Mouse (Mus musculus): ENCODE data around the gene Sowahb. TPM values are rescaled to one million over a fixed set of nuclear protein-coding genes. Genes with fewer than 3 reads are reported as not detected.
"Not testable (repeated sequence)": the region's sequence is repeated elsewhere in the genome, so short reads cannot be mapped to it uniquely, and the experiment has no call there.

The Sowahb gene
- total RNA-seq, 4 experiments from 2014 or later: 0.16 to 0.25 (median 0.21) TPM

- DNase-seq (ENCODE audit: low spot score in 2 of 2): no peak
Observed at GRCm38 (mm10) chr5:93043688-93044583, 886 bp downstream of the Sowahb start.

DNA sequence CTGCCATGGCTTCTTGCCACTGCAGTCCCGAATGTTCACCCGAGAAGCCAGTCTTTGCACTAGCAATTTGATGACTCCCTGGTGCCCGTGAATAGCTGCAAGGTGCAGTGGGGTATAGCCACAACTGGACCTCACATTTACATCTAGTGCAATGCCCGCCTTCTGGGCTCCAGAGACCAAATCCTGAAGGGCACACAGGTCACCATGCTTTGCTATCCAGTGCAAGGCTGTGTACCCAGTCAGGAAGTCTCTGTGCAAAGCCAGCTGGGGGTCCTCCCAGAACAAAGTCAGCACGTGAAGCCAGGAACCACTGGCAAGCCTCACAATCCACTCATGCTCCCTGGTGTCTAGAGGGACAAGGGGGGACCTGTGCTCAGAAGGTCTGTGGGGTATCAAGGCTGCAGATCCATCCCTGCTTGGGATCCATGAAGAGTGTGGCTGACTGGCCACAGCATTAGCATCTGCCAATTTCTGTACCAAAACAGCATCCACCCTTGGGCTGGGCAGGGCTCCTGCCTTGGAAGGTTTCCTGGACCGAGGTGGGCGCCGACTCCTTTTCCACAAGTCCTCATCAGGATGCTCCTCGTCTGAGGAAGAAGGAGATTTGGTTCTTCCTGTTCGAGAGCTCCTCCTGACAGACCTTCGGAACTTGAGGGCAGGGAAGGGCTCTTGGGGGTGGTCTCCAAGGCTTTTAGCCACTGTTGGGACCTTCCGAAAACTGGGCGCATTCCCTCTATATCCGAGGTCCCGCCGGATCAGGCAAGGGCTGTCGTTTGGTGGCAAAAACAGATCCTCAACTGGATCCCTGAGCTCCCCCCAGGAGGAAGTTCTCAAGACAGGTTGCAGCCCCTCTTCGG is 1.8 kb downstream of the Sowahb start:
- no peak for DNase-seq (ENCODE audit: low spot score in 2 of 2)

DNA sequence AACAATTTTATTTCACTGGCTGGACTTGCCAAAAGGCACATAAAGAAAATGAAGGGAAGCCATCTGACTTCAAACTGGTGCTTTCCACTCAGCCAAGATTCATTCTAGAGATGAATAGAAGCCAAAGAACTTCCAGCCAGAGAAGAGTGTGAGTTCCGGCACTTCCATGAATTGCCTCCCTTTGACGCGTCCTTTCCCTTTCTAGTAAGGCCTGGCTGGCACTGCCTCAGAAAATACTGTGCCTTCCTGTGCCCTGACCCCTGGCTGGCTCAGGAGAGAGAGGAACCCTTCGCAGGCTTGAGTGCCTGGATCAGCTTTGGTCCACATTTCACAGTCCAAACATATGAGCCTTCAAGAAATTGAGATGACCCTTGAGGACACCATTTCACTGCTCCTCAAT is 2.8 kb downstream of the Sowahb start:
- DNase-seq (ENCODE audit: low spot score in 2 of 2): no peak

GRCm38 (mm10) chr5:93041276-93041675 is 3.5 kb downstream of the Sowahb start:
- DNase-seq (ENCODE audit: low spot score in 2 of 2): no peak

- no peak for DNase-seq (ENCODE audit: low spot score in 2 of 2)
Observed at GRCm38 (mm10) chr5:93040095-93040494, 4.7 kb downstream of the Sowahb start.

GRCm38 (mm10) chr5:93036254-93036653 is 8.6 kb downstream of the Sowahb start:
- no peak for DNase-seq (ENCODE audit: low spot score in 2 of 2)

DNA sequence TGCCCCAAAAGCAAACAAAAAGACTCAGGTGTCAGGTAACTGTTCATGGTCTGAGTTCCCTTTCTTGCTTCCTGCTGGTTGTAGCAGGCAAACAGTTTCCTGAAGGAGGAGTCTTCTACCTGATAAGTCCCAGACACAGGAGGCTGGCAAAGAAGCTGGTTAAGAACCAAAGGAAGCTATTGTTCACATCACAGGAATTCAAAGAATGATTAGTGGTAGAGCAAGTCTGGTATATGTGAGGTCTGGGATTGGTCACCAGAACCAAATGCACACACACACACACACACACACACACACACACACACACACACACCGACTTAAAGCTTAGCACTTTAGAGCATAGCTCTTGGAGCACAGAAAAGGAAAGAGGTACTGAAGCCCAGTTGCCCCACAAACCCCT is 9.5 kb downstream of the Sowahb start:
- DNase-seq (ENCODE audit: low spot score in 2 of 2): no peak

- DNase-seq (ENCODE audit: low spot score in 2 of 2): no peak
Observed at GRCm38 (mm10) chr5:93033087-93033870, 11.5 kb downstream of the Sowahb start.

GRCm38 (mm10) chr5:93032621-93033020 is 12.2 kb downstream of the Sowahb start:
- DNase-seq (ENCODE audit: low spot score in 2 of 2): no peak

DNA sequence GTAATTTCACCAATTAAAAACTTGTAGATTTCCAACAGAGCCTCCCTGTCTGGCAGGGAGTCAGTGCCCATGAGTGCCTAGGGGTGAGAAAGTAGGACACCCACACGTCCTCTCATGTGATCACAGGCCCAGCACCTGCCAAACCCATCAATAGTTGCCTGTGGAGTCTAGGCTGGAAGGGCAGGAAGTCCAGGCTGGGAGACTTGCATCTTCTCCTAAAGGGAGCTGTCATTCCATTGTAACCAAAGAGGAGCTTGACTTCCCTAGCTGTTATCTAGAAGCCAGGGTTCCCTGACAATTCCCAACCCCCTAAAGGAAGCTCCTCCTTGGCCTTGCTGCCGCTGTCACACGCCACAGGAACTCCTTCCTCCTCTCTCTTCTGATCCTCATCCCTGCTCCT is 14.0 kb downstream of the Sowahb start:
- no peak for DNase-seq (ENCODE audit: low spot score in 2 of 2)

DNA sequence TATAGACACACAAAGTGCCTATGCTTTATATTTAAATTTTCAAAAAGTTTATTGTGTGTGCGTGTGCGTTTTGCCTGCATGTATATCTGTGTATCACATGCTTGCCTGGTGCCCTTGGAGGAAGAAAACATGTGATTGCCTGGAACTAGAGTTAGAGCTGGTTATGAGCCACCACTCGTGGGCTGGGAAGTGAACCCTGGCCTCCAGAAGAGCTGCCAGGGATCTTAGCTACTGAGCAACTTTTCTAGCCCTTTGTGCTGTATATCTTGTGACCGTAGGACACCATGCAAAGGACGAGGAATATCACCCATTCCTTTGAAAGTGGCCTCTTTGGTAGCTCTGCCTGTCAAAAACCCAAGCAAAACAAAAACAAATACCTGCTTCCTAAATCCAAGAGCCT is 14.4 kb downstream of the Sowahb start:
- no peak for DNase-seq (ENCODE audit: low spot score in 2 of 2)

DNA sequence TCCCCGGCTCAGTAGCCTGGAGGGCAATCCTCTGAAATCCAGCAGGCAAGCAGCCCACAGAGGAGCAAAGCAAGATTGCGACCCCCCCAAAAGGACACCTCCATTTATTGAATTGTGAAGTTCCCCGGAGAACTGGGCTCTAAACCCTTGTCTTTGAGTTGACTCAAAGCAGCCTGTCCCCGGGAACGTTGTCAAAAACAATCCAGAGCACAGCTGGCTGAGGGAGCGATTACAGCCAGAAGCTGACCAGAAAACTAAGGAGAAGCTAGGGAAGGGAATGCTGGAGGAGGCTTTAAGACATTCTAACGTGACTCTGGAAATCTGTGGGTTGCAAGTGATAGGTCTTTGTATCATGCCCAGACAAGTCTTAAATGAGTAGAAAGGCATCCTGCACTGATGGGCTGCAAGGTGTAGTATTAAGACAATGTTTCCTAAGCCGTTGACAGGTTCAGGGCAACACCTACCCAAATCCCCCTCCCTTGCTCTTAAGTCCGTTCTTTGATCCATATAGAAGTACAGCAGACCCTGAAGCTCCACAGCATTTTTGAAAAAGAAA is 17.6 kb downstream of the Sowahb start:
- no peak for DNase-seq (ENCODE audit: low spot score in 2 of 2)

DNA sequence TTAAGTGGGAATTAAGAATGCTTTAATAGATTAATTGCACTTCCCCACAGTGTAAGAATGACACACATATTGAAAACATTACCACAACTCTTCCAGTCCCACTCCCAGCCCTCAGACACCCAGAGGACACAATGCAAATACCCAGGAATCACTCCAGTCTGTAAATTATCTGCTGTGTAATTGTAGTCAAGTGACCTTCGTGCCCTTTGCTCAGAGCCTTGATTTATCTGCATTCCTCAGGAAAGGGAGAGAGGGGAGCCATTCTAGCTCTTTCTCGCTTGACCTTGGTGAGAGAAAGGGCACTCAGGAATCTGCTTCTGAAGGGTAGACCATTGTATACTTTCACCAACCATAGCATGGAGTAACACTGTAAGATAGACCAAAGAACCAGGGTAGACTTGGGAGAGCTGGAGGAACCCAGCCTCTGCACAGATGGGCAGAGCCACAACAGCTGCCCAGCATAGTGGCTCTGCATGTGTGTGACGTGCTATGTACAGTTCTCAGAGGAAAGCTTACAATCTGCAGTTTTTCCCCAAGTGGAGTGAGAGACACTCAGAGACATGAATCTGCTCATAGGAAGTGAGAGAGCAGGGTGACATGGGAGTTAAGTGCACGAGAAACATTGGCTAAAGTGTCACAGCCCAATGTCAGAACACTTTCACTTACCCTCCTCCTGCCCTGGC is 18.2 kb downstream of the Sowahb start:
- no peak for DNase-seq (ENCODE audit: low spot score in 2 of 2)

- peak in 1 of 2 experiments; percentile 37 for DNase-seq (ENCODE audit: low spot score in 2 of 2)
Observed at GRCm38 (mm10) chr5:93024754-93025280, 20.0 kb downstream of the Sowahb start.

DNA sequence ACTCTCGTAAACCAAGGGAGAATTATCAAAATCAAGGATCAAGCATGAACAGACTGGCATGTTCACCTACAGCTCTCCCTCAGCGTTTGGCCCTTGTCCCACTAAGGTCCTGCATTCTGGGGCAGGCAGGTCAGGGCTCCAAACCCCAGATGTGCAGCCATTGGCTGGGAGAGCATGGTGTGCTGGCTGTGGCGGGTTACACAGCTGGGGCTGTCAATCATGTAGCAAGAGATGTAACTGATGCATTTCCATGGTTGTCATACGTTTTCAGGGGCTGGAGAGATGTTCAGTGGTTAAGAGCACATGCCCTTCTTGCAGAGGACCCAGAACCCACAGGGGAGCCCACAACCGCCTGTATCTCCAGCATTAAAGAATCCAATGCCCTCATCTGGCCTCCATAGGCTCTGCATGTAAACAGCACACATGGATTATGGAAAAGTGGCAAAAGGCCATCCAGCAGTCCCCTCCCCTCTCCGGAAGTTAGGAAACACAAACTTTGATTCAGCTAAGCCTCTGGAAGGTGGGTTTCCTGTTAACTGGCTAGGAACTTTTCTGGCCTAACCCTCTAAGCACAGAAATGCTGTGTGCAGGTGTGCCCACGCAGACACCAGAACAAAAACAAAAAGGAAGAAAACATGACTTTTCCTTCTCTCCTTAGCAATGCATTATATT is 22.6 kb downstream of the Sowahb start:
- DNase-seq (ENCODE audit: low spot score in 2 of 2): no peak

DNA sequence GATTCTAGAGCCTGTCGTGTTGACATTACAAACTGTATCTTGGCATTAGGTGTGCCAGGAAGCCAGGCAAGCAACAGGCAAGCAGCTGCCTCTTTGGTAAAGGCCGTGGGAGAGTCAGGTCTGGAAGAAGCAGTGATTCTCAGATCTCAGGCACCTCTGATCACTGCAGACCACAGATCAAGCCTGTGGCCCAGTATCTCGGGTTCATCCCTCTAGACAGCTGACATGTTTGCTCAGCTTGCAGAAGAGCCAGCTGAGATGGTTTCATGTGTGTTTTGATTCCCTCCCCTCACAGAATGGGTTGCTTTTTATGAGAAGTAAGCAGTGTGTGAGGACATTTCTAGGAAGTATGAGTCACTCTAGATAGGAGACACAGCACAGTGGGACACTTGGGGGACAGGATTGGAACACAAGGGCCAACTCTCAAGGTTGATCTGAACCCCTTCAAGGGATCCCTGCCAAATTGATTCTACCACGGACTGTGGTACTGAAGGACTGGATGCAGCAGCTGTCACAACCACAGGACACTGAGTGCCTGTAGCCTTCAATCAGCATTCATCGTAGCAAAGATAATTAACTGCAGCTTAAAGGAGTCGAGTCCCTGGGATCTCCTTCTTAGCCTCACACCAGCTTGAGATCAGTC is 24.7 kb downstream of the Sowahb start:
- no peak for DNase-seq (ENCODE audit: low spot score in 2 of 2)

DNA sequence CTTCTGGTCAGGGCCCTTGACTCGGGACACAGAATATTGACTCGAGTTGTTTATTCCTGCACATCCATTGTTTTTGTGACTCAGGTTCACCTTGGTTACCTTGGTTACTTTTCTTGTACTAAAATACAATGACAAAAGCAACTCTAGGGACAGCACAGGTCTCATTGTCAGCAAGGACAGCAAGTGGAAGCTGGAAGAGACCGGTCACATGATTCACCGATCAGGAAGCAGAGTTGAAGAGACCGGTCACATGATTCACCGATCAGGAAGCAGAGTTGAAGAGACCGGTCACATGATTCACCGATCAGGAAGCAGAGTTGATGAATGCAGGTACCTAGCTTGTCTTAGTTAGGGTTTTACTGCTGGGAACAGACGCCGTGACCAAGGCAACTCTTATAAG is 25.6 kb downstream of the Sowahb start:
- DNase-seq (ENCODE audit: low spot score in 2 of 2): not testable (repeated sequence)

DNA sequence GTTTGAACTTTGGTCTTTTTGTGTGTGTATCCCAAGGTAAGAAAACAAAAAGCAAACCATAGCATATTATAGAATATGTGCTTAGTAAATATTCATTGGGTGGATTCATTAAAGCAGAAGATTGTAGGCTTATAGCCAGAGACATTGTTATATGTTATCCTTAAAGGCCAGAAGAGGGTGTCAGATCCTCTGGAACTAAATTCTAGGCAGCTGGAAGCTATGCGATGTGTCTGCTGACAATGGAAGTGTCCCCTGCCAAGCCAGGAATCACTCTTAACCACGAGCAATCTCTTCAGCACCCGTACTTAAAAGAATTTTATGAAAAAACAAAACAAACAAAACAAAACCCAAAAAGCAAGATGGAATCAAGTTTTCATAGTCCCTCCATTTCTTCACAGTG is 27.1 kb downstream of the Sowahb start:
- no peak for DNase-seq (ENCODE audit: low spot score in 2 of 2)

DNA sequence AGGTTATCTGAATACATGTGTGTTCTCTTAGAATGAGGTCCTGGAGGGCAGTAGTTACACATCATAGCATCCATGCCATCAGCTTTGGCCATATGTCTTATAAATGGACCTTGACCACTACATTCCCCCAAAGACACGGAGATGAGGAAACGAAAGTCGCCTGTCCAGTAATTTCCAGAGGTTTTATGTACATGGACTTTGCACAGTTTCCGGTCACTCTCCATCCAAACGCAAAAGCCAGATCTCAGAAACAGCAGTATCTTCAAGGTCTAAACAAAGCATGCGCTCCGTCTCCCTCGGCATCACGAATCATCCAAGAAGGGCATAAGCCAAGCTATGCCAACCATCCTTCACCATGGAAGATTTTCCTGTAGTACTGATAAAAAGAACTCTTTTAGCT is 36.6 kb downstream of the Sowahb start:
- no peak for DNase-seq (ENCODE audit: low spot score in 2 of 2)
